Mouse (Mus musculus) heart, postnatal 0 days (tissue): Measurements from ENCODE around the gene Ccnb3. TPM values are rescaled to one million over a fixed set of nuclear protein-coding genes. Genes with fewer than 3 reads are reported as not detected.
"Not testable (repeated sequence)": the region's sequence is repeated elsewhere in the genome, so short reads cannot be mapped to it uniquely, and the experiment has no call there.

Source experiments
- ATAC-seq: fragments of 200-750 bp; cut with Nextera tagmentation; 2 replicates; pipeline ENCODE4 v1.8.0; 2017; ENCODE audit warnings: low read depth, moderate number of reproducible peaks, moderate library complexity; ENCODE audit not compliant: insufficient read depth
- DNase-seq: peaks from one replicate; pipeline ENCODE4 v3.0.0-alpha.2; 2016; ENCODE audit warnings: low spot score
- H3K27ac ChIP-seq: fragments of 300-500 bp; sonication (generic); 2 replicates; pipeline ENCODE4 v1.5.1; 2014; ENCODE audit warnings: low read depth, mild to moderate bottlenecking
- H3K27me3 ChIP-seq: fragments of 300-500 bp; sonication (generic); 2 replicates; pipeline ENCODE4 v1.6.1; 2014; ENCODE audit warnings: low read length, mixed read lengths; ENCODE audit not compliant: control insufficient read depth, insufficient read depth
- H3K36me3 ChIP-seq: fragments of 300-500 bp; sonication (generic); replicated peaks from 2 replicates; pipeline ENCODE4 v1.6.1; 2014; ENCODE audit warnings: low read length, mixed read lengths; ENCODE audit not compliant: control insufficient read depth, insufficient read depth
- H3K4me1 ChIP-seq: fragments of 300-500 bp; sonication (generic); 2 replicates; pipeline ENCODE4 v1.6.1; 2014; ENCODE audit warnings: antibody characterized with exemption; ENCODE audit not compliant: control insufficient read depth, insufficient read depth
- H3K4me2 ChIP-seq: fragments of 300-500 bp; sonication (generic); 2 replicates; pipeline ENCODE4 v1.6.1; 2014; ENCODE audit warnings: low read depth, mild to moderate bottlenecking, low read length, moderate library complexity
- H3K4me3 ChIP-seq: fragments of 300-500 bp; sonication (generic); 2 replicates; pipeline ENCODE4 v1.5.1; 2014; ENCODE audit warnings: low read depth, low read length
- H3K9ac ChIP-seq: fragments of 300-500 bp; sonication (generic); replicated peaks from 2 replicates; pipeline ENCODE4 v1.6.1; 2014; ENCODE audit warnings: low read depth, low read length, mixed read lengths
- H3K9me3 ChIP-seq: fragments of 300-500 bp; sonication (generic); replicated peaks from 2 replicates; pipeline ENCODE4 v1.6.1; 2016; ENCODE audit warnings: low read length; ENCODE audit not compliant: control insufficient read depth
- CTCF ChIP-seq: IDR thresholded peaks from 2 replicates; pipeline ENCODE4 v1.5.1; 2016; ENCODE audit warnings: antibody characterized with exemption, control low read depth, low read depth
- EP300 ChIP-seq: IDR thresholded peaks from 2 replicates; pipeline ENCODE4 v1.6.1; 2016; ENCODE audit warnings: antibody characterized with exemption, low read depth
- WGBS: fragments of 180-500 bp; shearing (Covaris S2); extraction: QIAGEN DNeasy Blood & Tissue Kit; methylation state at CpG from one replicate; pipeline ENCODE4 v1.1.7; 2014; 5-methylcytosine and 5-hydroxymethylcytosine counted together
- polyA plus RNA-seq: library from polyadenylated mRNA; unstranded; fragments of >200 nt; fragmentation: Nextera tagmentation; extraction: Ambion mirVana; gene quantifications from 2 replicates; pipeline ENCODE4 v1.2.1, GENCODE M21; 2015
- total RNA-seq: library from RNA; depleted of rRNA; stranded (reverse); fragments of >200 nt; gene quantifications from 2 replicates; pipeline ENCODE4 v1.2.3, GENCODE M21; 2014; ENCODE audit warnings: low replicate concordance; rRNA removed

The Ccnb3 gene
- total and polyA plus RNA-seq, 2 experiments from 2014 or later: 0.05 to 0.19 TPM

DNA sequence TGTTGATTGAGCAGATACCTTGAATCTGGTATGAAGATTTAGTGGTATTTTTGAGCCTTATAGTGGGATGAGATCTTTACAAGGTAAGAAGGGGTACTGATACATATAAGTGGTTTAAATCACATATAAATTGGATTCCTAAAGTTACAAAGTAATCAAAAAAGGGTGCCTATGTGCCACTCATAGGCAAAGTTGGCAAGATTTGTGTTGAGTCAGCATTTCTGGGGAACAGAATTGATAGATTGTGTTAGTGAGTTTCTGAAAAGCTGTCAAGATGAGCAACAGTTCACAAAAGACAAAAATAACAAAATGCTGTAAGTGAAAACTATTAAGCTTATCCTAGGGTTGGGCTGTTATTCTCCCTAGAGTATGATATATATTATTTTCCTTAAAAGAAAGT is 22.7 kb upstream of the Ccnb3 start:
- Histone ChIP-seq H3K4me1 (no peaks in the 10 kb centered on the region), H3K4me2 (no peak overlapping the region), H3K27me3 (no peaks in the 10 kb centered on the region), H3K9ac (no peak overlapping the region), H3K4me3 (no peak overlapping the region), H3K27ac (no peak overlapping the region), H3K36me3 (no peaks in the 10 kb centered on the region), H3K9me3 (no peaks in the 10 kb centered on the region)
- TF ChIP-seq CTCF: no peak
- TF ChIP-seq EP300: no peak
- ATAC-seq (no peak), DNase-seq (no peak)

DNA sequence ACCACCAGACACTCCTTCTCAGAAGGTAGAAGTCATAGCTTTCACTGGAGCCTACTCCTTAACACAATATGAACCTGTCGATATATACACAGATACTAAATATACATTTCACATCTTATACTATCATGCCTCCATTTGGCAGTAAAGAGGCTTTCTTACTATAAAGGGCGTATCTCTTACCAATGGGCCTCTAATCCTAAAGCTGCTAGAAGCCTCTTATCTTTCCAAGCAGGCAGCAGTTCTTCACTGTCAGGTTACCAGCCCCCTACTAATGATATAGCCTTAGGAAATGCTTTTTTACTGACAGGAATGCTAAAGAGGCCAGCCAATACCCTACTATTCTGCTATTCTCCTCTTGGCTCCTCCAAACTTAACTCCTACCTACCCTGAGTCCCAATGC is 16.2 kb upstream of the Ccnb3 start:
- WGBS: 51% methylated on average over 2 of the region's 2 CpGs
- Histone ChIP-seq H3K36me3 (no peaks in the 10 kb centered on the region), H3K4me1 (no peaks in the 10 kb centered on the region), H3K9ac (no peak overlapping the region), H3K27me3 (no peaks in the 10 kb centered on the region), H3K27ac (no peak overlapping the region), H3K4me2 (no peak overlapping the region), H3K4me3 (no peak overlapping the region), H3K9me3 (no peaks in the 10 kb centered on the region)
- DNase-seq (no peak), ATAC-seq (no peak)
- no peak for TF ChIP-seq CTCF
- TF ChIP-seq EP300: no peak

DNA sequence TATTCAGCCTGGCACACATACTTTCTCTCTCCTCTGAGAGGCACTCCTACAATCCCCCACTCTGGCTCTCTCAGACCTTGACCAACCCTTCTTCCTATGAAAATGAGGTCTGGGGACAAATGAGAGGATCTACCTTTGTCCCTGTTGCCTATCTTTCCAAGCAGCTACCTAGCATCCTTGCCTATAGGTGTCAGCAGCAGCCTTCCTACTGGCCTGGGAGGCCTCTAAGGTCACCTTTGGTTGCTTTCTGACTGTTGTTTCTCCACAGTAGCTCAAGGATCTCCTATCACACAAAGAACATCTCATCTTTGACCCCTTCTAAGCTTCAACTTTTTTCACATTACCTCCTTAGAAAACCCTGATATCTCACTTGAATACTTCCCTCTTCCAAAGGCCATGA is 15.6 kb upstream of the Ccnb3 start:
- ATAC-seq (no peak), DNase-seq (no peak)
- H3K9ac ChIP-seq: no peak overlapping the region
- H3K4me2 ChIP-seq: no peak overlapping the region
- TF ChIP-seq CTCF (peak; percentile 19; the same call in 1 of the 2 replicates), EP300 (no peak)
- H3K27ac ChIP-seq: no peak overlapping the region
- no peak overlapping the region for H3K4me3 ChIP-seq
- H3K36me3 ChIP-seq: no peaks in the 10 kb centered on the region
- no peaks in the 10 kb centered on the region for H3K9me3 ChIP-seq
- H3K4me1 ChIP-seq: no peaks in the 10 kb centered on the region
- no peaks in the 10 kb centered on the region for H3K27me3 ChIP-seq

DNA sequence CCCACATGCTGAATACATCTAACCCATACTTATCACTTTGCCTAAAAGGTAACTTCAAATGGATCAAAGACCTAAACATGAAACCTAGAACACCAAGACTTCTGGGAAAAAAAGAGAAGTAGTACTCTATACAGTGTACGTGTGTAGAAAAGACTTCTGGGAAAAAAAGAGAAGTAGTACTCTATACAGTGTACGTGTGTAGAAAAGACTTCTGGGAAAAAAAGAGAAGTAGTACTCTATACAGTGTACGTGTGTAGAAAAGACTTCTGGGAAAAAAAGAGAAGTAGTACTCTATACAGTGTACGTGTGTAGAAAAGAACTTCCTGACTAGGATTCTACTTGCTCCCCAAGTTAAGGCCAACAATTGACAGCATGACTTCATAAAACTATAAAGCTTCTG is 57.5 kb downstream of the Ccnb3 start:
- H3K36me3 ChIP-seq, DNase-seq, H3K9ac ChIP-seq, H3K4me2 ChIP-seq, H3K27ac ChIP-seq, H3K4me1 ChIP-seq, H3K27me3 ChIP-seq, H3K4me3 ChIP-seq, H3K9me3 ChIP-seq, ATAC-seq: not testable (repeated sequence)
- 77% methylated on average over 3 of the region's 4 CpGs for WGBS

DNA sequence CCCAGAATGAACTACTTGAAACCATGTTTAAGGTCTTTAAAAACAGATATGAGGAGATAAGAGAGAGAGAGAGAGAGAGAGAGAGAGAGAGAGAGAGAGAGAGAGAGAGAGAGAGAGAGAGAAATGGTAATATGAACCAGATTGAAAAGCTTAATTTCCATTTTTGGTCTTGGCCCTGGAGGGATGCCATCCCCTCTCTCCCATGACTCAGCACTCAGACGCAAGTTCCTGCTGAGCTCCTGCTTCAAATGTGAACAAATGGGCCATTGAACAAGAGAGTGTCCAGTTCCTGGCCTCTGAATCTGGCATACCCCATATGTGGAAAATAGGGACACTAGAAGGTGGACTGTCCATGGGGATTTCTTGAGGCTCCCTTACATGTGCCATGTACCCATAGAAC is 69.5 kb downstream of the Ccnb3 start:
- no peak for DNase-seq
- no peak overlapping the region for H3K9ac ChIP-seq

DNA sequence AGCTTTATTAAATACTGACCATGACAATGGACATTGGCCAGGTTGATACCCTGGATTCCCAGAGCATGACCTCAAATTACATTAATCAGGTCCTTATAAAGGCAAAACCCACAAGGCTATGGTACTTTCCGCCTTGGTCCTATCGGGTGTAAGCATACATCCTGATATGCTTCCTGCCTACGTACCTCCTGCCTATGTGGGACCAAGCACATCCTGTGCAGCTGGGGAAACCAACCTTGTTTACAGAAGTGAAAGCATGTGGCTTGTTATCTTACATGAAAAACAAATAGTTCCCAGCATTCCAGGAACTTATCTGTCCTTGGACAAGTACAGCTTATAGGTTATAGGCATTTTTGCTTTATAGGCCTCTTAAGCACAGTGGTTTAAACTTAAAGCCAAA is 72.8 kb downstream of the Ccnb3 start:
- WGBS: 76% methylated on average over 3 of the region's 3 CpGs
- no peak overlapping the region for H3K27ac ChIP-seq
- peak; percentile 36; the same call in 1 of the 2 replicates for TF ChIP-seq EP300
- no peak for TF ChIP-seq CTCF
- no peaks in the 10 kb centered on the region for H3K9me3 ChIP-seq
- no peak overlapping the region for H3K4me2 ChIP-seq
- no peak overlapping the region for H3K4me3 ChIP-seq
- DNase-seq: no peak
- ATAC-seq: no peak
- H3K27me3 ChIP-seq: no peaks in the 10 kb centered on the region
- H3K36me3 ChIP-seq: no peaks in the 10 kb centered on the region
- no peak overlapping the region for H3K9ac ChIP-seq
- H3K4me1 ChIP-seq: no peaks in the 10 kb centered on the region

More for the DNA sequence above, 69.5 kb downstream of the Ccnb3 start:
- Histone ChIP-seq H3K27ac (no peak overlapping the region), H3K27me3 (no peaks in the 10 kb centered on the region), H3K36me3 (no peaks in the 10 kb centered on the region), H3K4me1 (no peaks in the 10 kb centered on the region), H3K4me2 (no peak overlapping the region), H3K9me3 (no peaks in the 10 kb centered on the region), H3K4me3 (no peak overlapping the region)
- WGBS: 36% methylated on average over 1 of the region's 1 CpGs
- no peak for ATAC-seq
- TF ChIP-seq CTCF: no peak
- no peak for TF ChIP-seq EP300

Other genes with a start within 250 kb of the Ccnb3 start
- gene Akap4, start 25.9 kb upstream of the Ccnb3 start, total RNA-seq: not detected in 2 replicates
- 0.05 and 0.07 TPM in 2 replicates for gene Akap4, start 25.9 kb upstream of the Ccnb3 start, polyA plus RNA-seq